Mouse (Mus musculus): ENCODE data around the gene Cd300a. TPM values are rescaled to one million over a fixed set of nuclear protein-coding genes. Genes with fewer than 3 reads are reported as not detected.
"Not testable (repeated sequence)": the region's sequence is repeated elsewhere in the genome, so short reads cannot be mapped to it uniquely, and the experiment has no call there.

Cd300a gene
- polyA plus RNA-seq, 1 experiment from 2014 or later: 1.0 TPM

DNA sequence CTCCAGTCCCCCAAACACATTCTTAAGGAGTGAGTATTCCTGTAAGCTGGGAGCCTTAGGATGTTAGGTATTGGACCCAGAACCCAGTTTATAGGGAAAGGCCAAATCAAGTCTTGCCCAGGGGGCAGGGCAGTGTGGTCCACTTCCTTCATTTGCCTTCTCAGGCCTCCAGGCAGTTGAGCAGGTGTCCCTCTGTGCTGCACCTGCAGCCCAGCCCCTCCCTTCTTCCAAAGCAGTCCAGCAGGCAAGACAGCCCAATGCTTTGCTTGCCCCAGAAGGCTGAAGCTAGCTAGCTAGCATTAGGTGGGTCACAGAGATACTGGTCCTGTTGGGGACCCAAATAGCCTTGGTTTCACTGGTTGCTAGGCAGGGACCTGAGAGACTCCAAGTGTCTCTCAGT lies 9.7 kb upstream of the Cd300a start:
- Histone ChIP-seq H3K4me1 (peaks cover 17% of the 10 kb centered on the region), H3K4me3 (no peak overlapping the region), H3K4me2 (no peak overlapping the region), H3K36me3 (no peaks in the 10 kb centered on the region), H3K27me3 (no peaks in the 10 kb centered on the region), H3K27ac (no peak overlapping the region), H3K9me3 (no peaks in the 10 kb centered on the region), H3K9ac (no peak overlapping the region)
- ATAC-seq (ENCODE audit: insufficient number of reproducible peaks, insufficient read depth, low FRiP score, low TSS enrichment, low read depth): no peak

DNA sequence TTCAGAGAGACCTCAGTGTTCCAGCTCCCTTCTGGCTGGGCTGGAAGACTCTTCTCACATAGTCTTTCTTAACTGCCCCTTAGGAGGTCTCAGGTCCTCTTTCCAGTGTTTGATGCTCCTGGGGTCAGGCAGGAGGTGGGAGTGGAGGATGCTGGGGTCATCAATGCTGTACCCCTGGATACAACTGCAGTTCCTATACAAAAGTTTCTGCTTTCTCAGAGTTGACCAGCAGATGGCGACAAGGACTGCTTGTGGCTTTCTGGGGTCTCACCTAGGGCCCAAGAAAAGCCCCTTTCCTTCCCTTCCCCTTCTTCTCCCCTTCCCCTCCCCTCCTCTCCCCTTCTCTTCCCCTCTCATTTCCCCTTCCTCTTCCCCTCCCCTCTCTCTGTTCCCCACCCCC lies 9.3 kb upstream of the Cd300a start:
- no peaks in the 10 kb centered on the region for H3K9me3 ChIP-seq

DNA sequence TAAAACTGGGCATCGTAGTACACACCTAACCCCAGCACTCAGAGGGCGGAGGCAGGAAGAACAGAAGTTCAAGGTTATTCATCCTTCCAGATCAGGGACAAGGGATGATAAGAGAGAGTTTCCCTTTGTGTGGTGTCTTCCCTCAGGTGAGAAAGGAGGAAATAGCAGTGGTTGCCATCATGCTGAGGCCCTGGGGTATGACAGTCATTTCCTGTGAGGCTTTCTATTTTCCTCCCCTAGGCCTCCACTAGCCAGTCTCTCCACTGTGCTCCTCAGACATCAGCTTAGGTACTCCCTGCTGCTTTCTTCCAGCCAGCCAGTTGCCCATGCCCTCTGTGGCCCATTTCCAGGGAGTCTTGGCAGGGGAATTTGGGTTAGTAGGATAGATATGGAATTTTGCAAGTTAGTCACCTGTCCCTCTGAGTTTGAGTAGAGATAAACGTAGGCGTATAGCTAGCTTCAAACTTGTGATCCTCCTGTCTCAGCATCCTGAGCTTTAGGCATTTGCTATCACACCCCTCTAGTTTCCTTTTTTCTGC lies 6.5 kb upstream of the Cd300a start:
- Histone ChIP-seq H3K9ac (no peak overlapping the region), H3K4me1 (no peaks in the 10 kb centered on the region), H3K4me3 (no peak overlapping the region), H3K9me3 (no peaks in the 10 kb centered on the region), H3K4me2 (no peak overlapping the region), H3K27me3 (no peaks in the 10 kb centered on the region), H3K27ac (no peak overlapping the region), H3K36me3 (no peaks in the 10 kb centered on the region)
- 89% methylated on average over 4 of the region's 4 CpGs for WGBS
- ATAC-seq (ENCODE audit: insufficient number of reproducible peaks, insufficient read depth, low FRiP score, low TSS enrichment, low read depth): no peak

More for the DNA sequence above, 9.3 kb upstream of the Cd300a start:
- no peaks in the 10 kb centered on the region for H3K27me3 ChIP-seq
- no peak overlapping the region for H3K4me3 ChIP-seq
- ATAC-seq (ENCODE audit: insufficient number of reproducible peaks, insufficient read depth, low FRiP score, low TSS enrichment, low read depth): no peak
- no peaks in the 10 kb centered on the region for H3K36me3 ChIP-seq
- H3K9ac ChIP-seq: no peak overlapping the region
- 0% methylated on average over 1 of the region's 1 CpGs for WGBS
- H3K27ac ChIP-seq: no peak overlapping the region
- no peak overlapping the region for H3K4me2 ChIP-seq
- peaks cover 13% of the 10 kb centered on the region for H3K4me1 ChIP-seq

DNA sequence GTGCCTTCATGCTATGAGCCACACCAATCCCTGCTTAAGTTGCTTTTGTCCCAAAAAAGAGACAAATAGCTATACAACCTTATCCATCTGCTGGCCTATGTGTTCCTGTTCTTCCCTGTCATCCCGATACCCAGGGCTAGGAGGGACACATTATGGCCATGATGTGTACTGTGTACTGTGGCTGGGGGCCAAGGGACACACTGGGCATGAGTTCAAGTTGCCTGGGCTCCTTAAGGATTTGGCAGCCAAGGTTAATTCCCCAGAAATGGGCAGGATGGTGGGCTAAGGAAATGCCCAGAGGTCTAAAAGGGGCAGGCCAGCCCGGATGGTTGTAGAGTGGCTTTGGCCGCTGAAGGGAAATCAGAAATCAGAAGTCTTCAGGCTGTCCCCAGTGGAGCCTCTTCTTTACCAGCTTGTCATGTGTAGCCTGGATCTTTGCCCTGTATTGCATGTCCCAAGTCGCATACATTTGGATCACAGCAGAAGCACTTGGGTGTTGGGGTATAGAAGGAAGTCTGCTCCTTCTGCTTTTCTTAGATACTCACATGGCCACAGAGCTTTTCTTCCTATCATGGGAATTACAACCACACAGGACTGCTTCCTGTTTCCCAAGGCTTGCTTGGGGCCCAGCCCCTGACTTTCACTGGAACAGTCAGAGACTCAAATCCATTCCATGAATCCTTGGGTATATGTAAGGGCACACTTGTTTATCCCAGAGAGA lies 5.3 kb upstream of the Cd300a start:
- no peak for ATAC-seq (ENCODE audit: insufficient number of reproducible peaks, insufficient read depth, low FRiP score, low TSS enrichment, low read depth)
- no peaks in the 10 kb centered on the region for H3K4me1 ChIP-seq
- no peak overlapping the region for H3K4me2 ChIP-seq
- no peaks in the 10 kb centered on the region for H3K36me3 ChIP-seq
- H3K9me3 ChIP-seq: no peaks in the 10 kb centered on the region
- H3K4me3 ChIP-seq: no peak overlapping the region
- H3K27me3 ChIP-seq: no peaks in the 10 kb centered on the region
- 85% methylated on average over 4 of the region's 4 CpGs for WGBS
- H3K9ac ChIP-seq: no peak overlapping the region
- H3K27ac ChIP-seq: no peak overlapping the region

DNA sequence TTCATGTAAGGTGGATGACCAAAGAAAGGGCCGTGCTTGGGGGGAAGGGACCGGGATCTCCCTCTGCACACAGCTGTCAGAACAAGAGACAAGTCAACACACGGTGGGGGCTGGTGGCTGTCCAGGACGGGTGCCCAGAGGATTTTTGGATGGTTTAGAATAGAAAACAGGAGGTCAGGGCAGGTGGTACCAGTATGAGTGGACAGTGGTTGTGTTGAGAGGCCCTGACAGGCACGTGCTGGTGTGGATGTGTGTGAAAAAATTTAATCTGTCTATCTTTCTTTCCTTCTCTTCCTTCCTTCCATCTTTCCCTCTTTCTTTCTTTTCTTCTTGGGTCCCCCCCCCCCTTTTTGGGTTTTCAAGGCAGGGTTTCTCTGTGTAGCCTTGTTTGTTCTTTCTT lies 701 bp downstream of the Cd300a start:
- Histone ChIP-seq H3K4me3 (no peak overlapping the region), H3K27me3 (no peaks in the 10 kb centered on the region), H3K9me3 (no peaks in the 10 kb centered on the region), H3K4me1 (no peaks in the 10 kb centered on the region), H3K4me2 (no peak overlapping the region), H3K36me3 (no peaks in the 10 kb centered on the region), H3K27ac (no peak overlapping the region), H3K9ac (no peak overlapping the region)
- 60% methylated on average over 5 of the region's 5 CpGs for WGBS
- no peak for ATAC-seq (ENCODE audit: insufficient number of reproducible peaks, insufficient read depth, low FRiP score, low TSS enrichment, low read depth)

DNA sequence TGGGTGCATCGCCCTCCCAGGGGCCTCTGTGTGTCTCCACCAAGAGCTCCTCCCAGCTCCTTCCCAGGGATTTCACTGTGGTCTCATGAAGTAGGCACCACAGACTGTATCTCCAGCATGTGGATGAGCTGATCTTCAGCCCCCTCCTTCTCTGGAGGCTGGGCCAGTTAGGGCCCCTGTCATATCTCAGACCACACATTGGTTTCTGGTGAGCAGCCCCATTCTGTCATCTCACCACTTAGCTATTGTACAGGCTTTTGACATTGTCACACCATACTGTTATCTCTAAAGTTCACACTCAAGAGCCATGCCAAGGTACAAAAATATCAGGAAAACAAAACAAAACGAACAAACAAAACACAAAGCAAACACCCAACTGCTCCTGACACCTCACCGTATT lies 6.2 kb downstream of the Cd300a start:
- no peak overlapping the region for H3K4me2 ChIP-seq
- no peaks in the 10 kb centered on the region for H3K4me1 ChIP-seq
- no peak for ATAC-seq (ENCODE audit: insufficient number of reproducible peaks, insufficient read depth, low FRiP score, low TSS enrichment, low read depth)
- no peaks in the 10 kb centered on the region for H3K36me3 ChIP-seq
- H3K4me3 ChIP-seq: no peak overlapping the region
- WGBS: 77% methylated on average over 3 of the region's 3 CpGs
- H3K27me3 ChIP-seq: no peaks in the 10 kb centered on the region
- no peak overlapping the region for H3K9ac ChIP-seq
- no peaks in the 10 kb centered on the region for H3K9me3 ChIP-seq
- H3K27ac ChIP-seq: no peak overlapping the region

DNA sequence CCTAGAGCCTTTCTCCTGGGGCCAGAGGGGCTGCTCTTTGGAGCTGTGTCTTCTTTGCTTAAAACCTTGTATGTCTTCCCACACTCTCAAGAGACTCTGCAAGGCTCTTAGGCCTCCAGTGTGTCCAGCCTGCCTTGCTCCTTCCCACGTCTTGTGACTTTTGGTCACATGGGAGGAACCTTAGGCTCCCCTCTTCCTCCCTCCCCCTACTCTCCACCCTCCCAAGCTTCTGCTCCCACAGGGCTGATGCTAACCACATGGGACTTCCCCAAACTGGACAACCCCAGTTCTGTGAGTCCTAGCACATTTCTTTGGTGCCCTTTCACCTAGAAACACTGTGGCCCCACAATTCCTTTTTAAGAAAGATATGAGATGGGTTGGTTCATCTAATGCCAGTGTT lies 8.2 kb downstream of the Cd300a start:
- no peak overlapping the region for H3K27ac ChIP-seq
- no peak overlapping the region for H3K4me2 ChIP-seq
- no peaks in the 10 kb centered on the region for H3K36me3 ChIP-seq
- no peaks in the 10 kb centered on the region for H3K9me3 ChIP-seq
- no peaks in the 10 kb centered on the region for H3K4me1 ChIP-seq
- H3K9ac ChIP-seq: no peak overlapping the region
- no peak overlapping the region for H3K4me3 ChIP-seq
- H3K27me3 ChIP-seq: no peaks in the 10 kb centered on the region
- ATAC-seq (ENCODE audit: insufficient number of reproducible peaks, insufficient read depth, low FRiP score, low TSS enrichment, low read depth): no peak
- WGBS: 45% methylated on average over 1 of the region's 1 CpGs

DNA sequence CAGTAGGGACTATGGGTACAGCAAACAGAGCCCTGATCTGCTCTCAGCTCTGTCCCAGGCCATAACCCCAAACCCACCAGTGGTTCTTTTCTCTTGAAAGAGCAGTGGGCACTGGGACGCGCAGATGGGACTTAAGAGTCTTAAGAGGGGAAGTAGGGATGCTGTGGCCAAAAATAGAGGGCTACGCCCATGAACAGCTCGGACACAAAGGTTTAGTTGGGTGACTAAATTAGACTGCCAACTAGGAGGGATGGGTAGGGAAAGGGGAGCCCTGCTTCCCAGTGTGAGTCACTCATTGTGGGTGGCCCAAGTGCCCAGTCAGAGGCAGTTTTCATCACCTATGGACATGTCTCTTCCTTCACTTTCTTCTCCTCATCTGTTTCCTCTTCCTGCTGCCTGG lies 13.4 kb downstream of the Cd300a start:
- Histone ChIP-seq H3K4me3 (no peak overlapping the region), H3K27me3 (no peaks in the 10 kb centered on the region; the same call in 1 of the 2 replicates), H3K36me3 (no peaks in the 10 kb centered on the region), H3K9me3 (no peaks in the 10 kb centered on the region), H3K4me1 (no peaks in the 10 kb centered on the region), H3K4me2 (no peak overlapping the region), H3K9ac (no peak overlapping the region), H3K27ac (no peak overlapping the region)
- WGBS: 81% methylated on average over 4 of the region's 4 CpGs
- ATAC-seq (ENCODE audit: insufficient number of reproducible peaks, insufficient read depth, low FRiP score, low TSS enrichment, low read depth): no peak

DNA sequence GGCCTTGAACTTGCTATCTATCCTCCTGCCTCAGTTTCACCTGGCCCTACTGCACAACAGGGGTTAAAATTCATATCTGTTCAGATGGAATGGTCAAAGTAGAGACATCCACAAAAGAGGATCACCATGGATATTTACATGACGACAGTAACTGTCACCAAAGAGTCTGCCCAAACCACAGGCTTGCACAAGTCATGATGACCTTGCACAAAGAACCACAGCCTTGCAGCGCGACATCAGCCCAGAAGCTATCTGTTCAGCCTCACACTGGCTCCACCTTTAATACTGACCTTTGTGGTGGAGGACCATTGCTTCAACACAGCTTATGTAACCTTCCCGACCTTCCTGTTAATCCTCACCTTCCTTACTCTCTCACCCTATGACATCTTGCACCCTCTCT lies 17.7 kb downstream of the Cd300a start:
- no peak overlapping the region for H3K4me3 ChIP-seq
- no peak overlapping the region for H3K27ac ChIP-seq
- no peak overlapping the region for H3K4me2 ChIP-seq
- H3K36me3 ChIP-seq: no peaks in the 10 kb centered on the region
- H3K27me3 ChIP-seq: no peaks in the 10 kb centered on the region; the same call in 1 of the 2 replicates
- H3K4me1 ChIP-seq: no peaks in the 10 kb centered on the region
- no peaks in the 10 kb centered on the region for H3K9me3 ChIP-seq
- WGBS: 79% methylated on average over 4 of the region's 4 CpGs
- no peak for ATAC-seq (ENCODE audit: insufficient number of reproducible peaks, insufficient read depth, low FRiP score, low TSS enrichment, low read depth)
- H3K9ac ChIP-seq: no peak overlapping the region

DNA sequence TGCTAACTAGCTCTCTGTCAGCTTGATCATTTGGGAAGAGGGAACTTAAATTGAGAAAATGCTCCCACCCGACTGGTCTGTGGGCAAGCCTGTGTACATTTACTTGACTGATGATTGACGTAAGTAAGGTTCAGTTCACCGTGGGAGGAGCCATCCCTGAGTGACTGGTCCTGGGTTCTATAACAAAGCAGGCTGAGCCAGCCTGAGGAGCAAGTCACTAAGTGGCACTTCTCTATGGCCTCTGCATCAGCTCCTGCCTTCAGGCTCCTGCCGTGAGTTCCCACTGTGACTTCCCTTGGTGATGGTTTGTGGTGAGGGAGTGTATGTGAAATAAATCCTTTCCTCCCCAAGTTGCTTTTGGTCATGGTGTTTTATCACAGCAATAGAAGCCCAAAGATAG lies 18.2 kb downstream of the Cd300a start:
- Histone ChIP-seq H3K27ac (no peak overlapping the region), H3K27me3 (no peaks in the 10 kb centered on the region; the same call in 1 of the 2 replicates), H3K9ac (no peak overlapping the region), H3K9me3 (no peaks in the 10 kb centered on the region), H3K36me3 (no peaks in the 10 kb centered on the region), H3K4me2 (no peak overlapping the region), H3K4me1 (no peaks in the 10 kb centered on the region), H3K4me3 (no peak overlapping the region)
- WGBS: 44% methylated on average over 4 of the region's 4 CpGs
- ATAC-seq (ENCODE audit: insufficient number of reproducible peaks, insufficient read depth, low FRiP score, low TSS enrichment, low read depth): no peak

DNA sequence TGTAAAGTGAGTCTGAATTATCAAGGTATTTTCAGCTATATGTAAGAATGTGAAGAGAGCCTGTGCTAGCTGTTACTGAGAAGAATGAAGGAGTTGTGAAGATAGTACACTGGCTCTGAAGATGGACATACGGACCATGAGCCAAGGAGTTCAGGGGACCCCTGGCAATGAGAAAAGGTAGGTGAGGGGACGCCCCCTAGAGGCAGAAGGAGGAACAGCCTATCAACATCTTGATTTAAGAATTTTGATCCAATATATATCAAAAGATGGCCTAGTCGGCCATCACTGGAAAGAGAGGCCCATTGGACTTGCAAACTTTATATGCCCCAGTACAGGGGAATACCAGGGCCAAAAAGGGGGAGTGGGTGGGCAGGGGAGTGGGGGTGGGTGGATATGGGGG lies 19.7 kb downstream of the Cd300a start:
- not testable (repeated sequence) for ATAC-seq (ENCODE audit: insufficient number of reproducible peaks, insufficient read depth, low FRiP score, low TSS enrichment, low read depth)

DNA sequence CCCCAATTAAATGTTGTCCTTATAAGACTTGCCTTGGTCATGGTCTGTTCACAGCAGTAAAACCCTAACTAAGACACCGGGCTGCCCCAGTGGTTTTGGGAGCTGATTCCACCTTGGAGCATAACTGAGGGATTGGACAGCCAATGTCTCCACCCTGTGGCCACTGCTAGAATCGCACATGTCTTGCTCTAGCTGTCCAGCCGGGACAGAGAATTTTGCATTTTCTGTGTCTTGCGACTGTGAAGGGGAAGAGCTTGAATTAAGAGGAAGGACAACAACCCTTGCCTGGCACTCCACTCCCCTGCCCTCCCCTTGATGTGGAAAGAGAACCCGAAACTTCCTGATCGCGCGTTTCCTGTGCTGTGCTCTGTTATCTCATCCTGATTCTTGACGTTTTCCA lies 23.0 kb downstream of the Cd300a start:
- no peak overlapping the region for H3K9ac ChIP-seq
- H3K27me3 ChIP-seq: 0 out of 2 replicates have a peak, but pooled peaks cover 4% of the 10 kb centered on the region
- no peaks in the 10 kb centered on the region for H3K36me3 ChIP-seq
- 13% methylated on average over 9 of the region's 9 CpGs for WGBS
- H3K4me1 ChIP-seq: no peaks in the 10 kb centered on the region
- H3K4me2 ChIP-seq: no peak overlapping the region
- H3K27ac ChIP-seq: no peak overlapping the region
- no peak overlapping the region for H3K4me3 ChIP-seq
- H3K9me3 ChIP-seq: no peaks in the 10 kb centered on the region
- ATAC-seq (ENCODE audit: insufficient number of reproducible peaks, insufficient read depth, low FRiP score, low TSS enrichment, low read depth): peak; percentile 17; the same call in 1 of the 2 replicates

More for the DNA sequence above, 19.7 kb downstream of the Cd300a start:
- H3K27me3 ChIP-seq, H3K27ac ChIP-seq, H3K4me1 ChIP-seq, H3K4me3 ChIP-seq, H3K36me3 ChIP-seq, H3K9me3 ChIP-seq, H3K9ac ChIP-seq, H3K4me2 ChIP-seq: not testable (repeated sequence)
- WGBS: 34% methylated on average over 3 of the region's 3 CpGs

Data from embryonic facial prominence, embryonic 13.5 days (tissue).